Mouse (Mus musculus): ENCODE measurements around the gene Acot7. TPM values are rescaled to one million over a fixed set of nuclear protein-coding genes. Genes with fewer than 3 reads are reported as not detected.

The Acot7 gene
- polyA plus RNA-seq, 1 experiment from 2014 or later = 66.5 TPM

- WGBS = 41% methylated on average over 10 of the region's 10 CpGs
- Histone ChIP-seq H3K27ac (ENCODE audit: low read length) (no peak overlapping the region), H3K27me3 (ENCODE audit: control insufficient read depth, insufficient read depth, low read depth, low read length) (no peaks in the 10 kb centered on the region), H3K9me3 (ENCODE audit: control insufficient read depth, low read length) (no peaks in the 10 kb centered on the region), H3K4me2 (ENCODE audit: low read depth, low read length) (no peak overlapping the region), H3K36me3 (ENCODE audit: control insufficient read depth, insufficient read depth, low read length) (0 out of 2 replicates have a peak, but pooled peaks cover 2% of the 10 kb centered on the region), H3K9ac (ENCODE audit: low read length) (no peak overlapping the region), H3K4me3 (ENCODE audit: low read length) (no peak overlapping the region), H3K4me1 (replicated peaks; ENCODE audit: control insufficient read depth, insufficient read depth, low read length) (peaks cover 14% of the 10 kb centered on the region)
- ATAC-seq (ENCODE audit: low read depth) = no peak
These were observed 88.4 kb downstream of the Acot7 start for GRCm38 (mm10) chr4:152266236-152266895.

- Histone ChIP-seq H3K4me2 (ENCODE audit: low read depth, low read length) (no peak overlapping the region), H3K36me3 (ENCODE audit: control insufficient read depth, insufficient read depth, low read length) (0 out of 2 replicates have a peak, but pooled peaks cover 2% of the 10 kb centered on the region), H3K9me3 (ENCODE audit: control insufficient read depth, low read length) (no peaks in the 10 kb centered on the region), H3K9ac (ENCODE audit: low read length) (no peak overlapping the region), H3K27ac (ENCODE audit: low read length) (no peak overlapping the region), H3K27me3 (ENCODE audit: control insufficient read depth, insufficient read depth, low read depth, low read length) (no peaks in the 10 kb centered on the region), H3K4me1 (replicated peaks; ENCODE audit: control insufficient read depth, insufficient read depth, low read length) (peaks cover 24% of the 10 kb centered on the region), H3K4me3 (ENCODE audit: low read length) (no peak overlapping the region)
- WGBS = 41% methylated on average over 13 of the region's 13 CpGs
- ATAC-seq (ENCODE audit: low read depth) = no peak
These were observed 89.9 kb downstream of the Acot7 start for GRCm38 (mm10) chr4:152267748-152268369.

GRCm38 (mm10) chr4:152269967-152270366 lies 92.0 kb downstream of the Acot7 start:
- no peak overlapping the region for H3K27ac ChIP-seq (ENCODE audit: low read length)
- H3K4me1 ChIP-seq (replicated peaks; ENCODE audit: control insufficient read depth, insufficient read depth, low read length) = peaks cover 25% of the 10 kb centered on the region
- H3K27me3 ChIP-seq (ENCODE audit: control insufficient read depth, insufficient read depth, low read depth, low read length) = peaks cover under 1% of the 10 kb centered on the region
- H3K4me2 ChIP-seq (ENCODE audit: low read depth, low read length) = no peak overlapping the region
- WGBS = 88% methylated on average over 13 of the region's 13 CpGs
- no peak for ATAC-seq (ENCODE audit: low read depth)
- H3K4me3 ChIP-seq (ENCODE audit: low read length) = no peak overlapping the region
- no peaks in the 10 kb centered on the region for H3K9me3 ChIP-seq (ENCODE audit: control insufficient read depth, low read length)
- no peak overlapping the region for H3K9ac ChIP-seq (ENCODE audit: low read length)
- H3K36me3 ChIP-seq (ENCODE audit: control insufficient read depth, insufficient read depth, low read length) = 0 out of 2 replicates have a peak, but pooled peaks cover under 1% of the 10 kb centered on the region

GRCm38 (mm10) chr4:152270599-152270998 lies 92.7 kb downstream of the Acot7 start:
- Histone ChIP-seq H3K27me3 (ENCODE audit: control insufficient read depth, insufficient read depth, low read depth, low read length) (peaks cover 3% of the 10 kb centered on the region), H3K4me1 (replicated peaks; ENCODE audit: control insufficient read depth, insufficient read depth, low read length) (peaks cover 27% of the 10 kb centered on the region), H3K9me3 (ENCODE audit: control insufficient read depth, low read length) (no peaks in the 10 kb centered on the region), H3K9ac (ENCODE audit: low read length) (no peak overlapping the region), H3K36me3 (ENCODE audit: control insufficient read depth, insufficient read depth, low read length) (no peaks in the 10 kb centered on the region), H3K4me2 (ENCODE audit: low read depth, low read length) (no peak overlapping the region), H3K27ac (ENCODE audit: low read length) (no peak overlapping the region), H3K4me3 (ENCODE audit: low read length) (no peak overlapping the region)
- 81% methylated on average over 9 of the region's 9 CpGs for WGBS
- no peak for ATAC-seq (ENCODE audit: low read depth)

GRCm38 (mm10) chr4:152271334-152271733 lies 93.4 kb downstream of the Acot7 start:
- Histone ChIP-seq H3K4me1 (replicated peaks; ENCODE audit: control insufficient read depth, insufficient read depth, low read length) (peaks cover 26% of the 10 kb centered on the region), H3K27ac (ENCODE audit: low read length) (peak overlapping the region; percentile 90; the same call in 1 of the 2 replicates), H3K9me3 (ENCODE audit: control insufficient read depth, low read length) (no peaks in the 10 kb centered on the region), H3K4me3 (ENCODE audit: low read length) (no peak overlapping the region), H3K27me3 (ENCODE audit: control insufficient read depth, insufficient read depth, low read depth, low read length) (peaks cover 3% of the 10 kb centered on the region), H3K36me3 (ENCODE audit: control insufficient read depth, insufficient read depth, low read length) (no peaks in the 10 kb centered on the region), H3K9ac (ENCODE audit: low read length) (0 out of 2 replicates have a peak overlapping the region, but pooled peaks have one; percentile 12), H3K4me2 (ENCODE audit: low read depth, low read length) (no peak overlapping the region)
- WGBS = 84% methylated on average over 11 of the region's 11 CpGs
- ATAC-seq (ENCODE audit: low read depth) = no peak

- 56% methylated on average over 7 of the region's 7 CpGs for WGBS
- H3K9ac ChIP-seq (ENCODE audit: low read length) = 0 out of 2 replicates have a peak overlapping the region, but pooled peaks have one; percentile 11
- H3K27ac ChIP-seq (ENCODE audit: low read length) = peak overlapping the region; percentile 90
- H3K4me2 ChIP-seq (ENCODE audit: low read depth, low read length) = no peak overlapping the region
- no peak overlapping the region for H3K4me3 ChIP-seq (ENCODE audit: low read length)
- peaks cover 25% of the 10 kb centered on the region for H3K4me1 ChIP-seq (replicated peaks; ENCODE audit: control insufficient read depth, insufficient read depth, low read length)
- no peaks in the 10 kb centered on the region for H3K36me3 ChIP-seq (ENCODE audit: control insufficient read depth, insufficient read depth, low read length)
- peak; percentile 1 for ATAC-seq (ENCODE audit: low read depth)
- H3K27me3 ChIP-seq (ENCODE audit: control insufficient read depth, insufficient read depth, low read depth, low read length) = peaks cover 3% of the 10 kb centered on the region
- no peaks in the 10 kb centered on the region for H3K9me3 ChIP-seq (ENCODE audit: control insufficient read depth, low read length)
These were observed 94.1 kb downstream of the Acot7 start for GRCm38 (mm10) chr4:152272006-152272405.

GRCm38 (mm10) chr4:152272449-152273049 lies 94.6 kb downstream of the Acot7 start:
- Histone ChIP-seq H3K27ac (ENCODE audit: low read length) (peak overlapping the region; percentile 90), H3K9ac (ENCODE audit: low read length) (no peak overlapping the region), H3K4me2 (ENCODE audit: low read depth, low read length) (no peak overlapping the region), H3K9me3 (ENCODE audit: control insufficient read depth, low read length) (no peaks in the 10 kb centered on the region), H3K36me3 (ENCODE audit: control insufficient read depth, insufficient read depth, low read length) (no peaks in the 10 kb centered on the region), H3K4me3 (ENCODE audit: low read length) (no peak overlapping the region), H3K27me3 (ENCODE audit: control insufficient read depth, insufficient read depth, low read depth, low read length) (peaks cover 3% of the 10 kb centered on the region), H3K4me1 (replicated peaks; ENCODE audit: control insufficient read depth, insufficient read depth, low read length) (peaks cover 23% of the 10 kb centered on the region)
- peak; percentile 67 for ATAC-seq (ENCODE audit: low read depth)
- WGBS = 21% methylated on average over 9 of the region's 9 CpGs

- H3K27me3 ChIP-seq (ENCODE audit: control insufficient read depth, insufficient read depth, low read depth, low read length) = peaks cover 3% of the 10 kb centered on the region
- no peak overlapping the region for H3K4me3 ChIP-seq (ENCODE audit: low read length)
- no peaks in the 10 kb centered on the region for H3K9me3 ChIP-seq (ENCODE audit: control insufficient read depth, low read length)
- H3K36me3 ChIP-seq (ENCODE audit: control insufficient read depth, insufficient read depth, low read length) = no peaks in the 10 kb centered on the region
- WGBS = 34% methylated on average over 3 of the region's 3 CpGs
- peaks cover 19% of the 10 kb centered on the region for H3K4me1 ChIP-seq (replicated peaks; ENCODE audit: control insufficient read depth, insufficient read depth, low read length)
- H3K9ac ChIP-seq (ENCODE audit: low read length) = no peak overlapping the region
- H3K27ac ChIP-seq (ENCODE audit: low read length) = peak overlapping the region; percentile 90
- no peak overlapping the region for H3K4me2 ChIP-seq (ENCODE audit: low read depth, low read length)
- ATAC-seq (ENCODE audit: low read depth) = 0 out of 2 replicates have a peak, but pooled peaks have one; percentile 1
These were observed 95.3 kb downstream of the Acot7 start for GRCm38 (mm10) chr4:152273191-152273590.

GRCm38 (mm10) chr4:152273621-152274236 lies 95.8 kb downstream of the Acot7 start, which contains the start of gene Gpr153:
Gene Gpr153, plus strand, starts transcription at chr4:152274232.
- Histone ChIP-seq H3K4me3 (ENCODE audit: low read length) (peak within 1 kb of the TSS; percentile 75), H3K9ac (ENCODE audit: low read length) (peak within 1 kb of the TSS; percentile 78), H3K36me3 (ENCODE audit: control insufficient read depth, insufficient read depth, low read length) (no peaks in the 10 kb centered on the region), H3K4me1 (replicated peaks; ENCODE audit: control insufficient read depth, insufficient read depth, low read length) (peaks cover 19% of the 10 kb centered on the region), H3K4me2 (ENCODE audit: low read depth, low read length) (peak within 1 kb of the TSS; percentile 92), H3K27ac (ENCODE audit: low read length) (peak within 1 kb of the TSS; percentile 90), H3K27me3 (ENCODE audit: control insufficient read depth, insufficient read depth, low read depth, low read length) (peaks cover 3% of the 10 kb centered on the region), H3K9me3 (ENCODE audit: control insufficient read depth, low read length) (no peaks in the 10 kb centered on the region)
- 2% methylated on average over 30 of the region's 48 CpGs for WGBS
- ATAC-seq (ENCODE audit: low read depth) = peak; percentile 78
